Mouse (Mus musculus) left cerebral cortex, postnatal 14 days (tissue): Measurements from ENCODE around the gene St6gal1. TPM values are rescaled to one million over a fixed set of nuclear protein-coding genes. Genes with fewer than 3 reads are reported as not detected.

Experiments used
- DNase-seq, 2 experiments: peaks; one replicate each; pipeline ENCODE4 v3.0.0; 2021 to 2022; ENCODE audit warnings: low spot score in 2 of 2, mixed read lengths in 1 of 2
- intact Hi-C: fragments of 180-260 bp; cut with DNase I; formaldehyde crosslinking; loops from one replicate; pipeline ENCODE4 v1.15.1; 2025
- total RNA-seq, 2 experiments: library from RNA; stranded (reverse); gene quantifications; 2 replicates each; pipeline ENCODE4 v1.2.3; 2021

The St6gal1 gene
- total RNA-seq, 2 experiments from 2014 or later: 10.5 to 13.0 TPM

GRCm38 (mm10) chr16:23317411-23318047 is 93.0 kb downstream of the St6gal1 start:
- no peak for DNase-seq
- intact Hi-C loops: no loop called here

GRCm38 (mm10) chr16:23320025-23320424 is 95.5 kb downstream of the St6gal1 start:
- DNase-seq: no peak
- intact Hi-C loops: no loop called here

GRCm38 (mm10) chr16:23320579-23320978 is 96.0 kb downstream of the St6gal1 start:
- no peak for DNase-seq
- intact Hi-C loops: no loop called here

- DNase-seq: no peak
- intact Hi-C loops: no loop called here
Observed at GRCm38 (mm10) chr16:23322453-23322852, 97.9 kb downstream of the St6gal1 start.

- no peak for DNase-seq
- intact Hi-C loops: no loop called here
Observed at GRCm38 (mm10) chr16:23323915-23324314, 99.4 kb downstream of the St6gal1 start.

- no peak for DNase-seq
- intact Hi-C loops: no loop called here
Observed at GRCm38 (mm10) chr16:23324867-23325650, 100.5 kb downstream of the St6gal1 start.

GRCm38 (mm10) chr16:23326664-23327063 is 102.1 kb downstream of the St6gal1 start:
- no peak for DNase-seq
- intact Hi-C loops: no loop called here

GRCm38 (mm10) chr16:23327266-23327665 is 102.7 kb downstream of the St6gal1 start:
- DNase-seq: no peak
- intact Hi-C loops: no loop called here

GRCm38 (mm10) chr16:23328201-23328600 is 103.7 kb downstream of the St6gal1 start:
- DNase-seq: no peak
- intact Hi-C loops: no loop called here

GRCm38 (mm10) chr16:23332136-23332535 is 107.6 kb downstream of the St6gal1 start:
- DNase-seq: no peak
- intact Hi-C loops: no loop called here

- intact Hi-C loops: no loop called here
- DNase-seq: no peak
Observed at GRCm38 (mm10) chr16:23332686-23333085, 108.1 kb downstream of the St6gal1 start.

GRCm38 (mm10) chr16:23333875-23334551 is 109.5 kb downstream of the St6gal1 start:
- intact Hi-C loops: no loop called here
- no peak for DNase-seq

GRCm38 (mm10) chr16:23337317-23337716 is 112.8 kb downstream of the St6gal1 start:
- no peak for DNase-seq
- intact Hi-C loops: no loop called here

GRCm38 (mm10) chr16:23341254-23341653 is 116.7 kb downstream of the St6gal1 start:
- intact Hi-C loops: no loop called here
- DNase-seq: no peak

- DNase-seq: peak; percentile 17 to 59
- intact Hi-C loops: no loop called here
Observed at GRCm38 (mm10) chr16:23350802-23351201, 126.3 kb downstream of the St6gal1 start.

- no peak for DNase-seq
- intact Hi-C loops: no loop called here
Observed at GRCm38 (mm10) chr16:23361031-23361430, 136.5 kb downstream of the St6gal1 start.

GRCm38 (mm10) chr16:23361434-23361970 is 137.0 kb downstream of the St6gal1 start:
- DNase-seq: no peak
- intact Hi-C loops: no loop called here

- intact Hi-C loops: no loop called here
- DNase-seq: no peak
Observed at GRCm38 (mm10) chr16:23364328-23364990, 139.9 kb downstream of the St6gal1 start.

GRCm38 (mm10) chr16:23369124-23369523 is 144.6 kb downstream of the St6gal1 start:
- no peak for DNase-seq
- intact Hi-C loops: no loop called here

- intact Hi-C loops: no loop called here
- DNase-seq: no peak
Observed at GRCm38 (mm10) chr16:23370724-23371123, 146.2 kb downstream of the St6gal1 start.
